Mouse (Mus musculus) heart, postnatal 0 days (tissue): ENCODE results near the gene Gk5. TPM values are rescaled to one million over a fixed set of nuclear protein-coding genes. Genes with fewer than 3 reads are reported as not detected.

Experiments used
- ATAC-seq: fragments of 200-750 bp; cut with Nextera tagmentation; 2 replicates; pipeline ENCODE4 v1.8.0; 2017; ENCODE audit warnings: low read depth, moderate number of reproducible peaks, moderate library complexity; ENCODE audit not compliant: insufficient read depth
- DNase-seq: peaks from one replicate; pipeline ENCODE4 v3.0.0-alpha.2; 2016; ENCODE audit warnings: low spot score
- H3K27ac ChIP-seq: fragments of 300-500 bp; sonication (generic); 2 replicates; pipeline ENCODE4 v1.5.1; 2014; ENCODE audit warnings: low read depth, mild to moderate bottlenecking
- H3K27me3 ChIP-seq: fragments of 300-500 bp; sonication (generic); 2 replicates; pipeline ENCODE4 v1.6.1; 2014; ENCODE audit warnings: low read length, mixed read lengths; ENCODE audit not compliant: control insufficient read depth, insufficient read depth
- H3K36me3 ChIP-seq: fragments of 300-500 bp; sonication (generic); replicated peaks from 2 replicates; pipeline ENCODE4 v1.6.1; 2014; ENCODE audit warnings: low read length, mixed read lengths; ENCODE audit not compliant: control insufficient read depth, insufficient read depth
- H3K4me1 ChIP-seq: fragments of 300-500 bp; sonication (generic); 2 replicates; pipeline ENCODE4 v1.6.1; 2014; ENCODE audit warnings: antibody characterized with exemption; ENCODE audit not compliant: control insufficient read depth, insufficient read depth
- H3K4me2 ChIP-seq: fragments of 300-500 bp; sonication (generic); 2 replicates; pipeline ENCODE4 v1.6.1; 2014; ENCODE audit warnings: low read depth, mild to moderate bottlenecking, low read length, moderate library complexity
- H3K4me3 ChIP-seq: fragments of 300-500 bp; sonication (generic); 2 replicates; pipeline ENCODE4 v1.5.1; 2014; ENCODE audit warnings: low read depth, low read length
- H3K9ac ChIP-seq: fragments of 300-500 bp; sonication (generic); replicated peaks from 2 replicates; pipeline ENCODE4 v1.6.1; 2014; ENCODE audit warnings: low read depth, low read length, mixed read lengths
- H3K9me3 ChIP-seq: fragments of 300-500 bp; sonication (generic); replicated peaks from 2 replicates; pipeline ENCODE4 v1.6.1; 2016; ENCODE audit warnings: low read length; ENCODE audit not compliant: control insufficient read depth
- CTCF ChIP-seq: IDR thresholded peaks from 2 replicates; pipeline ENCODE4 v1.5.1; 2016; ENCODE audit warnings: antibody characterized with exemption, control low read depth, low read depth
- EP300 ChIP-seq: IDR thresholded peaks from 2 replicates; pipeline ENCODE4 v1.6.1; 2016; ENCODE audit warnings: antibody characterized with exemption, low read depth
- WGBS: fragments of 180-500 bp; shearing (Covaris S2); extraction: QIAGEN DNeasy Blood & Tissue Kit; methylation state at CpG from one replicate; pipeline ENCODE4 v1.1.7; 2014; 5-methylcytosine and 5-hydroxymethylcytosine counted together
- polyA plus RNA-seq: library from polyadenylated mRNA; unstranded; fragments of >200 nt; fragmentation: Nextera tagmentation; extraction: Ambion mirVana; gene quantifications from 2 replicates; pipeline ENCODE4 v1.2.1, GENCODE M21; 2015
- total RNA-seq: library from RNA; depleted of rRNA; stranded (reverse); fragments of >200 nt; gene quantifications from 2 replicates; pipeline ENCODE4 v1.2.3, GENCODE M21; 2014; ENCODE audit warnings: low replicate concordance

Gene Gk5
- total and polyA plus RNA-seq, 2 experiments from 2014 or later = 0.76 to 1.7 TPM

DNA sequence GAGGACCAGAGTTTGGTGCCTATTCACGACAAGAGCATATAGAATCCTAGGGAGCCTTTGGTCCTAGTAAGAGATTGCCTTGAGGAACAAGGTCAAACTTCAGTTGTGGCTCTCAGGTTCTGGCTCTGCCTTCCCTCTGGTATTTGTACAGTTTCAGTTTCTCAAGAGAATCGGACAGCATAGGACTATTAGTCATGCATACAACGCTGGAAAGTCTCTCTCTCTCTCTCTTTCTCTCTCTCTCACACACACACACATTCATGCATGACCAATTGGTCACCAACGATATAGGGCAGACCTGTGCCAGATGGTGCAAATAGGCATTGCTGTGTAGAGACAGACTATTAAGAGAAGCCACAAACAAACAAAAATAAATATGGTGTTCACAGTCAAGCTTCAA is 946 bp upstream of the Gk5 start:
- peak overlapping the region; percentile 67; the same call in 1 of the 2 replicates for H3K4me3 ChIP-seq
- peak overlapping the region; percentile 91; the same call in 1 of the 2 replicates for H3K4me2 ChIP-seq
- WGBS = 75% methylated on average over 4 of the region's 4 CpGs
- no peak for DNase-seq
- TF ChIP-seq CTCF (no peak), EP300 (no peak)
- H3K9me3 ChIP-seq = no peaks in the 10 kb centered on the region
- no peak overlapping the region for H3K27ac ChIP-seq
- ATAC-seq = no peak
- 0 out of 2 replicates have a peak, but pooled peaks cover 3% of the 10 kb centered on the region for H3K4me1 ChIP-seq
- H3K27me3 ChIP-seq = no peaks in the 10 kb centered on the region
- no peak overlapping the region for H3K9ac ChIP-seq
- H3K36me3 ChIP-seq = no peaks in the 10 kb centered on the region

DNA sequence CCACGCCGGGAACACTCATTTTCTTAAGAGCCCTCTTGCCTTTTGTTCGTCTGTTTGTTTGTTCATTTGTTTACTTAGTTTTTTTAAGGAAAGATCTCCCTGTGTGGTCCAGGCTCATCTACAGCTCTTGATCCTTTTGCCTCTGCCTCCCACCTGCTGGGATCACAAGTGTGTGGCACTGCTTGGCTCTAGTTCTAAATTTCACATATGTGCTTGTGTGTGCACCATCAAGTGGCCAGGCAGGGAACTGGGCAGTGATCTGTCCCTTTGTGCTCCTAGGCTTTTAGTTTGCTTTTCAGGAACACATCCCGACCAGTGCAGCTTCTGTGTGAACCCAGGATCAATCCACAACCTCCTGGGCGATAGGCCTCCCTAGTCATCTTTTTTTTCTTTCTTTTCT is 8.8 kb downstream of the Gk5 start:
- Histone ChIP-seq H3K4me3 (no peak overlapping the region), H3K9me3 (no peaks in the 10 kb centered on the region), H3K4me2 (no peak overlapping the region), H3K4me1 (no peaks in the 10 kb centered on the region), H3K9ac (no peak overlapping the region), H3K27ac (no peak overlapping the region), H3K36me3 (no peaks in the 10 kb centered on the region; the same call in 1 of the 2 replicates), H3K27me3 (no peaks in the 10 kb centered on the region)
- no peak for DNase-seq
- ATAC-seq = no peak
- TF ChIP-seq CTCF = no peak
- no peak for TF ChIP-seq EP300
- WGBS = 65% methylated on average over 5 of the region's 5 CpGs

GRCm38 (mm10) chr9:96132956-96133603 is 13.9 kb downstream of the Gk5 start:
- no peak for ATAC-seq
- Histone ChIP-seq H3K27me3 (no peaks in the 10 kb centered on the region), H3K9me3 (no peaks in the 10 kb centered on the region), H3K36me3 (no peaks in the 10 kb centered on the region; the same call in 1 of the 2 replicates), H3K9ac (no peak overlapping the region), H3K4me2 (no peak overlapping the region), H3K4me1 (no peaks in the 10 kb centered on the region), H3K27ac (no peak overlapping the region), H3K4me3 (no peak overlapping the region)
- no peak for TF ChIP-seq CTCF
- TF ChIP-seq EP300 = no peak
- DNase-seq = no peak
- WGBS = 40% methylated on average over 4 of the region's 4 CpGs

- H3K4me1 ChIP-seq = no peaks in the 10 kb centered on the region
- H3K27ac ChIP-seq = peak overlapping the region; percentile 50
- H3K27me3 ChIP-seq = no peaks in the 10 kb centered on the region
- TF ChIP-seq CTCF (no peak), EP300 (no peak)
- 76% methylated on average over 7 of the region's 7 CpGs for WGBS
- DNase-seq (no peak), ATAC-seq (no peak)
- no peak overlapping the region for H3K9ac ChIP-seq
- H3K36me3 ChIP-seq = no peaks in the 10 kb centered on the region; the same call in 1 of the 2 replicates
- no peak overlapping the region for H3K4me3 ChIP-seq
- H3K9me3 ChIP-seq = no peaks in the 10 kb centered on the region
- H3K4me2 ChIP-seq = no peak overlapping the region
Measured at GRCm38 (mm10) chr9:96134470-96134869, 15.3 kb downstream of the Gk5 start.

- H3K36me3 ChIP-seq = no peaks in the 10 kb centered on the region; the same call in 1 of the 2 replicates
- H3K4me3 ChIP-seq = no peak overlapping the region
- no peak overlapping the region for H3K9ac ChIP-seq
- H3K27ac ChIP-seq = peak overlapping the region; percentile 54
- TF ChIP-seq EP300 (no peak), CTCF (no peak)
- no peaks in the 10 kb centered on the region for H3K4me1 ChIP-seq
- DNase-seq (peak; percentile 75), ATAC-seq (peak; percentile 86)
- H3K9me3 ChIP-seq = no peaks in the 10 kb centered on the region
- no peaks in the 10 kb centered on the region for H3K27me3 ChIP-seq
- 36% methylated on average over 8 of the region's 8 CpGs for WGBS
- H3K4me2 ChIP-seq = no peak overlapping the region
Measured at GRCm38 (mm10) chr9:96134916-96135315, 15.8 kb downstream of the Gk5 start.

GRCm38 (mm10) chr9:96135461-96135860 is 16.3 kb downstream of the Gk5 start:
- Histone ChIP-seq H3K9ac (no peak overlapping the region), H3K4me3 (no peak overlapping the region), H3K27ac (peak overlapping the region; percentile 54), H3K4me1 (no peaks in the 10 kb centered on the region), H3K4me2 (no peak overlapping the region), H3K27me3 (no peaks in the 10 kb centered on the region), H3K9me3 (no peaks in the 10 kb centered on the region), H3K36me3 (no peaks in the 10 kb centered on the region; the same call in 1 of the 2 replicates)
- WGBS = 65% methylated on average over 7 of the region's 7 CpGs
- DNase-seq (no peak), ATAC-seq (0 out of 2 replicates have a peak, but pooled peaks have one; percentile 36)
- TF ChIP-seq EP300 (no peak), CTCF (no peak)
